Mouse (Mus musculus): ENCODE results near the gene Ahctf1. TPM values are rescaled to one million over a fixed set of nuclear protein-coding genes. Genes with fewer than 3 reads are reported as not detected.

Ahctf1 gene
- 73.3 TPM for polyA plus RNA-seq (2014; fragmentation: Illumina TruSeq; extraction: RNeasy Lipid Tissue Mini Kit (QIAGEN cat#74804); ENCODE audit: low read depth, low replicate concordance)

DNA sequence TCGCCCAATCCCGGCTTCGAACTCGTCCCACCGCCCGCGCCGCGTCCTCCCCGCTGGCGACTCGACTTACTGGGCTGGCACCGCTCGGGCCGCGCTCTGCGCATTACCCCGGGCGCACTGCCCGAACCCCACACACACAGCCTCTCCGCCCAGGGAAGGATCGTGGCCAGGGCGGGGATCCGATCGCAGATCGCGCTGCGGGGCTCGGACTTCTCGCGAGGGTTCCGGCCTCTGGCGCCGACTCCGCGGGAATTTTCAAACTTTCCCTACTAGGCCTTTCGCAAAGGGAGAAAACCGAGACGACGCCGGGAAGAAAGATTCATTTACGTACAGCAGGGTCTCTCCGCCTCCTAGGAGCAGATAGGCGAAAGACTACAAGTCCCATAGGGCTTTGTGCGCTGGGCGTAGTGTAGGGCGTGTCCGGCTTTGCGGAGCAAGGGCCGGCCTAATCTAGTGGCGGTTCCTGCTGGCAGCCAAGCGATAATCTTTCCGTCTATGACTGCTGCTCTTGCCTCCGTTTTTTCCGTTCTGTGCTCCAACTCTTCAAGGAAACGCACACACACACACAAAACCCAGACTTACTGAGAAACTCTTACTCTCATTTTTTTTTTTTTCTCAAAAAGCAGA is at the start of gene Ahctf1:
Gene Ahctf1, minus strand, starts transcription at position 168 of the 627 bp plus-strand sequence.

DNA sequence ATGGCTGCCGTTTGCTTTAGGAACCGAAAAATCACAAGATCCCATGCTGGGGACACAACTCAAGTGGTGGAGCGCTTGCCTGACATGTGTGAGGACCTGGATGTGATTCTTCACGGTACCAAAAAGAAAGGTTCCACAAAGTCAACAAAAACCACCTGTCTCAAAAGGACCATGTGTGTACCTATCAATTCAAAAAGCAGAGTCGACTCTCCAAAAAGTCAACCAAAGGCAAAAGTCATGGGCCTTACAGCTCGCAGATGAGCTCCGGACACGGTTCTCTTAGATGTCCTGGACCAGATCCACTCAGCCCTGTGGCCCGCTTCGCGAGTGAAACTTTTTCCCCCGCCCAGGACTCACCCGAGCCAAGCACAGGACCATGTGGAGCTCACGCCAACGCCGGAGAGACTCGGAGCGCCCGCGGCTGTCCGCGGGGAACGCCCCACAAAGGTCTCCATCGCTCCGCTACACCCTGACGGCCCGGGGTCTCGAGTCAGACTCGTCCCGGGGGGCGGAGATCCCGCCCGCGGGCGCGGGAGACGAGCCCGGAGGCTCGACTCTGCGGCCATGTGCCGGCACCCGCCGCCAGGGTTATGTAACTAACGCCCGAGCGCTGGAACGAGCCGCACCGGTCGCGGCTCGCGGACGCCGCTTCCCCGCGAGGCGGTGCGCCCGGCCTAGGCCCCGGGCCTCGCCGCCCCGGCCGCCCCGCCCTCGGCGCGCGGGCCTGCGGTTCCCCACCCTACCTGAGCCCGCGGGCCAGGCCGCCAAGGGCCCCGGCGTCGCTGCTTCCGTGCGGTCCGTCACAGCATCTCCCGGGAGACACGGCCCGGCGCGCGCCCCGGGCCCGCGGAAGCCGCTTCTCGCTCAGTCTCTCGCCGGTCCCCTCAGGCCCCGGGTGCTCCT is 619 bp downstream of the Ahctf1 start, which contains the start of gene Gm10518:
Gene Gm10518, plus strand, starts transcription at position 767 of the 903 bp plus-strand sequence.

DNA sequence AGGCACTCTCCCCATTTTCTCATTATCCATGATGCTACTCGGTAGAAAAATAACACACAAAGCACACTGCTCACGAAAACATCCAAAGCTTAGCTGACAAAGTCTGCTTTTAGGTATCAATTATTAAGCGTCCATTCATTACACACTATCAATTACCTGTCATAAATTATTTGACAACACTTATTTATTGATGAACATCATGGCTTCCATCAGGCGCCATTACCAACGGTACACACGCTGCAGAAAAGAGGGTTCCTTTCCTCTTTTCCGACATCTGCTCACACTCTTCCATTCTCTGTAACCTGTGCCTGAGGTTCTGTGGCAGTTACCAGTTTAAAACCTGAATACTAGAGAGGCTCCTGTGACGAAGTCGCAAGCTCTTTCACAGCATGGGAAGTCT is 58.3 kb downstream of the Ahctf1 start, which contains the start of gene Kif28:
Gene Kif28, minus strand, starts transcription at position 101 of the 400 bp plus-strand sequence.

Other genes with a start within 250 kb of the Ahctf1 start
- gene Sccpdh, start 135.5 kb downstream of the Ahctf1 start, polyA plus RNA-seq (2014; fragmentation: Illumina TruSeq; extraction: RNeasy Lipid Tissue Mini Kit (QIAGEN cat#74804); ENCODE audit: low read depth, low replicate concordance), result 9.2 TPM
- gene Kif28, start 58.4 kb downstream of the Ahctf1 start, polyA plus RNA-seq (2014; fragmentation: Illumina TruSeq; extraction: RNeasy Lipid Tissue Mini Kit (QIAGEN cat#74804); ENCODE audit: low read depth, low replicate concordance), result not detected
- not detected for gene Gm10518, start 304 bp downstream of the Ahctf1 start, polyA plus RNA-seq (2014; fragmentation: Illumina TruSeq; extraction: RNeasy Lipid Tissue Mini Kit (QIAGEN cat#74804); ENCODE audit: low read depth, low replicate concordance)
- gene Cdc42bpa, start 156.8 kb upstream of the Ahctf1 start, polyA plus RNA-seq (2014; fragmentation: Illumina TruSeq; extraction: RNeasy Lipid Tissue Mini Kit (QIAGEN cat#74804); ENCODE audit: low read depth, low replicate concordance), result 22.6 TPM

Data from liver, adult 10 weeks (tissue).